ENCODE assay signal across 11 mouse cellular contexts in the genomic region with DNA sequence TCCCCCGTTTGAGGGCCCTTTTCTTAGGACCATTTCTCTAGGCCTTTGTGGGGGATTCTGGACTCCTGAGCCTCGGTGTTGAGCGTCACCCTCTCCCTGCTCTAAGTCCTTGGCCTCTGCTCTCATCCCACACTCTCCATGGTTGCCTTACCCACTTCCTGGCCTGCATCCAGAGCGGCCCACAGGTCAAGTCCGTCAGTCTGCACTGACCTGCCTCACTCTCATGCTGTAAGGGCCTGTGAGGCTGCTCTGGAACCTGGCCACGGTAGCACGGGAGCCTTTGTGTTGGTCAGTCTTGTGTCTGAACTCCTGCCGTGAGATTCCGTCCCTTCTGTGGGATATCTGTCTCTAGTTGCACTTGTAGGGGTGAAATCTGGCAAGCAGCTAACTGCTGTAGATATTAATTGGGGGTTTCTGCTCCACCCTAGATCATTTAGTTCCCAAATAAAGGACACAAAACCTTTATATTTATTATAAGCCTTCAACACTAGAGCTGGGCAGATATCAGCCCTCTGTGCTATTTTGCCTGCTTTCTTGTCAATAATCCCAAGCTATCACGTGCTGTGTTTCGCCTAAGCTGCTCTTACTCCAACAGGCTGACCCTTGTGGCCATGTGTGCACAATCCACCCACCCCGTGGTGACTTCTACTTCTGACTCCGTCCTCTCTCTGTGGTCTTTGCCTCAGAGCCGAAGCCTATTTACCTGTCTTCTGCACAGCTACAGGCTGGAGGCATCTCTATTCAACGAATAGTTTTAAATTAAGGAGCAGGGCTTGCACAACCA.
A peak's percentile ranks its signal among the peaks of the same experiment; 100 is the strongest.
DNase-seq lines count a peak whose midpoint lies in the region; ATAC-seq and TF ChIP-seq lines count a peak whose summit lies in the region.
"Had no signal": no experiment of that assay in that cellular context is flagged by ENCODE, and none has a peak within 500 bp of the region (broad histone marks: within the 10 kb centered on the region; RNA-seq: fewer than 3 reads in every experiment).

No protein-coding gene starts in this region.

- H3K4me1 ChIP-seq in heart, embryonic 13.5 days = peaks cover 57% of the 10 kb centered on the region
- peaks cover 37% of the 10 kb centered on the region for H3K4me1 ChIP-seq in heart, adult 2 months (ENCODE audit: control insufficient read depth, insufficient read depth, low read length)
- H3K4me1 ChIP-seq in liver, embryonic 15.5 days (replicated peaks) = peaks cover 43% of the 10 kb centered on the region

- no peak for TF ChIP-seq POLR2A in heart, adult 2 months (IDR thresholded peaks at IDR 0.05; ENCODE audit: insufficient read depth, low read depth, low read length)

- H3K9me3 ChIP-seq in heart, embryonic 13.5 days = no peaks in the 10 kb centered on the region
- no peaks in the 10 kb centered on the region for H3K9me3 ChIP-seq in liver, embryonic 15.5 days (replicated peaks)

- intact Hi-C loops in heart, adult 2 months (cut with DNase I) = no loop called here

- H3K27me3 ChIP-seq in heart, embryonic 13.5 days (replicated peaks) = no peaks in the 10 kb centered on the region
- H3K27me3 ChIP-seq in heart, adult 2 months (ENCODE audit: control insufficient read depth, insufficient read depth, low read length) = no peaks in the 10 kb centered on the region
- no peaks in the 10 kb centered on the region for H3K27me3 ChIP-seq in liver, embryonic 15.5 days

- H3K9ac ChIP-seq in heart, embryonic 13.5 days = no peak overlapping the region
- H3K9ac ChIP-seq in heart, adult 2 months (ENCODE audit: low read depth, low read length) = no peak overlapping the region
- H3K9ac ChIP-seq in liver, embryonic 15.5 days = no peak overlapping the region

- no peak for DNase-seq in heart, adult 2 months
- DNase-seq in layer of hippocampus, adult 2 months (ENCODE audit: low spot score in 2 of 2) = no peak
- DNase-seq in layer of hippocampus, adult 9-10 months (ENCODE audit: low spot score) = no peak
- DNase-seq in kidney, adult 9 months = peak; percentile 69
- DNase-seq in gastrocnemius, postnatal 25 days = no peak
- DNase-seq: cerebellum, adult 9-11 months; gastrocnemius, postnatal 14 days; right cerebral cortex, postnatal 4 days had no signal

- H3K4me3 ChIP-seq in heart, embryonic 13.5 days = no peak overlapping the region
- no peak overlapping the region for H3K4me3 ChIP-seq in heart, adult 2 months
- no peak overlapping the region for H3K4me3 ChIP-seq in layer of hippocampus, adult 2 months
- no peak overlapping the region for H3K4me3 ChIP-seq in liver, embryonic 15.5 days (replicated peaks)

- no peak for TF ChIP-seq EP300 in heart, adult 2 months (IDR thresholded peaks at IDR 0.05; ENCODE audit: insufficient read depth, low read depth, low read length)

- H3K4me2 ChIP-seq in heart, embryonic 13.5 days = no peak overlapping the region
- H3K4me2 ChIP-seq in liver, embryonic 15.5 days = no peak overlapping the region

- 79% methylated on average over 15 of the region's 15 CpGs for WGBS in heart, embryonic 13.5 days
- 58% methylated on average over 15 of the region's 15 CpGs for WGBS in heart, adult 2 months
- WGBS in liver, embryonic 15.5 days (ENCODE audit: insufficient replicate concordance) = 74% methylated on average over 15 of the region's 15 CpGs

- ATAC-seq in heart, embryonic 13.5 days (ENCODE audit: extremely low read depth, insufficient number of reproducible peaks, low FRiP score, low TSS enrichment) = no peak
- peak; percentile 30; the same call in 1 of the 2 replicates for ATAC-seq in liver, embryonic 15.5 days (ENCODE audit: insufficient read depth)
- ATAC-seq: inflammation-experienced regulatory T-cells, adult 6 months had no signal

- H3K27ac ChIP-seq in heart, embryonic 13.5 days (replicated peaks) = peak overlapping the region; percentile 75; the same call in 1 of the 2 replicates
- H3K27ac ChIP-seq in heart, adult 2 months = no peak overlapping the region; the same call in 1 of the 2 replicates
- H3K27ac ChIP-seq in layer of hippocampus, adult 2 months = peak overlapping the region; percentile 55; the same call in 1 of the 2 replicates
- peak overlapping the region; percentile 39 for H3K27ac ChIP-seq in liver, embryonic 15.5 days (replicated peaks)

- H3K36me3 ChIP-seq in heart, embryonic 13.5 days = peaks cover 10% of the 10 kb centered on the region
- H3K36me3 ChIP-seq in heart, adult 2 months (ENCODE audit: control insufficient read depth, insufficient read depth, low read length) = peaks cover 10% of the 10 kb centered on the region
- no peaks in the 10 kb centered on the region for H3K36me3 ChIP-seq in liver, embryonic 15.5 days (replicated peaks)

- H3K79me2 ChIP-seq in heart, adult 2 months (replicated peaks; ENCODE audit: control insufficient read depth, insufficient read depth, low read length) = peaks cover 2% of the 10 kb centered on the region; the same call in 1 of the 2 replicates

- no peak for TF ChIP-seq CTCF in heart, adult 2 months (IDR thresholded peaks at IDR 0.05)
- TF ChIP-seq CTCF in layer of hippocampus, adult 2 months (conservative IDR thresholded peaks at IDR 0.05) = no peak
